Mouse (Mus musculus): ENCODE data around the gene Ica1. TPM values are rescaled to one million over a fixed set of nuclear protein-coding genes. Genes with fewer than 3 reads are reported as not detected.

Gene Ica1
- polyA plus RNA-seq, 1 experiment from 2014 or later, result 5.3 TPM

GRCm38 (mm10) chr6:8591665-8592064 lies 186.6 kb downstream of the Ica1 start:
- no peak overlapping the region for H3K4me3 ChIP-seq (replicated peaks)
- WGBS (ENCODE audit: insufficient replicate concordance), result 87% methylated on average over 9 of the region's 9 CpGs
- ATAC-seq (ENCODE audit: insufficient read depth), result no peak

GRCm38 (mm10) chr6:8583892-8584291 lies 194.4 kb downstream of the Ica1 start:
- no peaks in the 10 kb centered on the region for H3K9me3 ChIP-seq (replicated peaks)
- WGBS (ENCODE audit: insufficient replicate concordance), result 52% methylated on average over 3 of the region's 3 CpGs
- H3K36me3 ChIP-seq (replicated peaks), result no peaks in the 10 kb centered on the region
- no peak overlapping the region for H3K4me3 ChIP-seq (replicated peaks)
- no peak overlapping the region for H3K4me2 ChIP-seq
- H3K4me1 ChIP-seq (replicated peaks), result no peaks in the 10 kb centered on the region
- ATAC-seq (ENCODE audit: insufficient read depth), result no peak
- no peak overlapping the region for H3K27ac ChIP-seq (replicated peaks)
- no peaks in the 10 kb centered on the region for H3K27me3 ChIP-seq
- no peak overlapping the region for H3K9ac ChIP-seq

More at GRCm38 (mm10) chr6:8591665-8592064, 186.6 kb downstream of the Ica1 start:
- no peak overlapping the region for H3K9ac ChIP-seq
- no peaks in the 10 kb centered on the region for H3K9me3 ChIP-seq (replicated peaks)
- no peaks in the 10 kb centered on the region for H3K36me3 ChIP-seq (replicated peaks)
- H3K27ac ChIP-seq (replicated peaks), result no peak overlapping the region
- H3K27me3 ChIP-seq, result no peaks in the 10 kb centered on the region
- H3K4me2 ChIP-seq, result no peak overlapping the region
- H3K4me1 ChIP-seq (replicated peaks), result no peaks in the 10 kb centered on the region

- no peak overlapping the region for H3K27ac ChIP-seq (replicated peaks)
- no peaks in the 10 kb centered on the region for H3K36me3 ChIP-seq (replicated peaks)
- H3K4me1 ChIP-seq (replicated peaks), result no peaks in the 10 kb centered on the region
- ATAC-seq (ENCODE audit: insufficient read depth), result no peak
- WGBS (ENCODE audit: insufficient replicate concordance), result 79% methylated on average over 9 of the region's 9 CpGs
- H3K9ac ChIP-seq, result no peak overlapping the region
- no peak overlapping the region for H3K4me3 ChIP-seq (replicated peaks)
- no peak overlapping the region for H3K4me2 ChIP-seq
- no peaks in the 10 kb centered on the region for H3K9me3 ChIP-seq (replicated peaks)
- no peaks in the 10 kb centered on the region for H3K27me3 ChIP-seq
Observed at GRCm38 (mm10) chr6:8582377-8582776, 195.9 kb downstream of the Ica1 start.

Other genes with a start within 250 kb of the Ica1 start
- gene Nxph1, start 169.9 kb upstream of the Ica1 start, polyA plus RNA-seq (2015; fragmentation: Nextera tagmentation; extraction: Ambion mirVana), result 0.07 and 0.12 TPM in 2 replicates